Mouse (Mus musculus) splenic B cell, adult 2 months (primary cell): ENCODE data around the gene Fryl.

ENCODE experiments used
- DNase-seq: peaks from one replicate; pipeline ENCODE4 v3.0.0-alpha.2; 2011; ENCODE audit warnings: low read depth, low spot score
- H3K27me3 ChIP-seq: 2 replicates; pipeline ENCODE4 v1.6.1; 2012; ENCODE audit warnings: mild to moderate bottlenecking, low read length, moderate library complexity, mixed read lengths; ENCODE audit not compliant: control insufficient read depth, poor library complexity, insufficient read depth, severe bottlenecking
- H3K36me3 ChIP-seq: 2 replicates; pipeline ENCODE4 v1.6.1; 2012; ENCODE audit warnings: mild to moderate bottlenecking, low read length, moderate library complexity, mixed read lengths; ENCODE audit not compliant: control insufficient read depth, poor library complexity, insufficient read depth, severe bottlenecking

Fryl gene

GRCm38 (mm10) chr5:73188164-73188563 is 68.3 kb downstream of the Fryl start:
- H3K27me3 ChIP-seq = no peaks in the 10 kb centered on the region
- H3K36me3 ChIP-seq = 0 out of 2 replicates have a peak, but pooled peaks cover 3% of the 10 kb centered on the region
- no peak for DNase-seq

GRCm38 (mm10) chr5:73186912-73187311 is 69.5 kb downstream of the Fryl start:
- DNase-seq = no peak
- H3K36me3 ChIP-seq = 0 out of 2 replicates have a peak, but pooled peaks cover 3% of the 10 kb centered on the region
- H3K27me3 ChIP-seq = no peaks in the 10 kb centered on the region

GRCm38 (mm10) chr5:73185424-73185823 is 71.0 kb downstream of the Fryl start:
- H3K36me3 ChIP-seq = 0 out of 2 replicates have a peak, but pooled peaks cover 2% of the 10 kb centered on the region
- H3K27me3 ChIP-seq = no peaks in the 10 kb centered on the region
- DNase-seq = no peak

- Histone ChIP-seq H3K27me3 (no peaks in the 10 kb centered on the region), H3K36me3 (0 out of 2 replicates have a peak, but pooled peaks cover 2% of the 10 kb centered on the region)
- DNase-seq = no peak
Measured at GRCm38 (mm10) chr5:73182701-73183447, 73.5 kb downstream of the Fryl start.

- no peaks in the 10 kb centered on the region for H3K27me3 ChIP-seq
- no peaks in the 10 kb centered on the region for H3K36me3 ChIP-seq
- DNase-seq = no peak
Measured at GRCm38 (mm10) chr5:73182191-73182590, 74.2 kb downstream of the Fryl start.

- Histone ChIP-seq H3K27me3 (no peaks in the 10 kb centered on the region), H3K36me3 (no peaks in the 10 kb centered on the region)
- no peak for DNase-seq
Measured at GRCm38 (mm10) chr5:73176294-73176693, 80.1 kb downstream of the Fryl start.

GRCm38 (mm10) chr5:73175377-73176147 is 80.9 kb downstream of the Fryl start:
- Histone ChIP-seq H3K36me3 (no peaks in the 10 kb centered on the region), H3K27me3 (no peaks in the 10 kb centered on the region)
- no peak for DNase-seq

GRCm38 (mm10) chr5:73171876-73172480 is 84.4 kb downstream of the Fryl start:
- no peaks in the 10 kb centered on the region for H3K36me3 ChIP-seq
- DNase-seq = no peak
- no peaks in the 10 kb centered on the region for H3K27me3 ChIP-seq

GRCm38 (mm10) chr5:73171203-73171602 is 85.2 kb downstream of the Fryl start:
- H3K27me3 ChIP-seq = no peaks in the 10 kb centered on the region
- no peaks in the 10 kb centered on the region for H3K36me3 ChIP-seq
- no peak for DNase-seq

GRCm38 (mm10) chr5:73168769-73169272 is 87.6 kb downstream of the Fryl start:
- DNase-seq = no peak
- no peaks in the 10 kb centered on the region for H3K36me3 ChIP-seq
- no peaks in the 10 kb centered on the region for H3K27me3 ChIP-seq

GRCm38 (mm10) chr5:73167976-73168768 is 88.2 kb downstream of the Fryl start:
- Histone ChIP-seq H3K27me3 (no peaks in the 10 kb centered on the region), H3K36me3 (no peaks in the 10 kb centered on the region)
- no peak for DNase-seq

- no peak for DNase-seq
- H3K36me3 ChIP-seq = no peaks in the 10 kb centered on the region
- no peaks in the 10 kb centered on the region for H3K27me3 ChIP-seq
Measured at GRCm38 (mm10) chr5:73163970-73164369, 92.4 kb downstream of the Fryl start.

- no peaks in the 10 kb centered on the region for H3K27me3 ChIP-seq
- no peaks in the 10 kb centered on the region for H3K36me3 ChIP-seq
- DNase-seq = no peak
Measured at GRCm38 (mm10) chr5:73162492-73162891, 93.9 kb downstream of the Fryl start.

GRCm38 (mm10) chr5:73160440-73160839 is 96.0 kb downstream of the Fryl start:
- H3K36me3 ChIP-seq = no peaks in the 10 kb centered on the region
- no peaks in the 10 kb centered on the region for H3K27me3 ChIP-seq
- no peak for DNase-seq
